Mouse (Mus musculus) heart, postnatal 0 days (tissue): ENCODE data around the gene Kcnip3.

Experiments
- CTCF ChIP-seq: IDR thresholded peaks from 2 replicates; pipeline ENCODE4 v1.5.1; 2016; ENCODE audit warnings: antibody characterized with exemption, control low read depth, low read depth
- EP300 ChIP-seq: IDR thresholded peaks from 2 replicates; pipeline ENCODE4 v1.6.1; 2016; ENCODE audit warnings: antibody characterized with exemption, low read depth

DNA sequence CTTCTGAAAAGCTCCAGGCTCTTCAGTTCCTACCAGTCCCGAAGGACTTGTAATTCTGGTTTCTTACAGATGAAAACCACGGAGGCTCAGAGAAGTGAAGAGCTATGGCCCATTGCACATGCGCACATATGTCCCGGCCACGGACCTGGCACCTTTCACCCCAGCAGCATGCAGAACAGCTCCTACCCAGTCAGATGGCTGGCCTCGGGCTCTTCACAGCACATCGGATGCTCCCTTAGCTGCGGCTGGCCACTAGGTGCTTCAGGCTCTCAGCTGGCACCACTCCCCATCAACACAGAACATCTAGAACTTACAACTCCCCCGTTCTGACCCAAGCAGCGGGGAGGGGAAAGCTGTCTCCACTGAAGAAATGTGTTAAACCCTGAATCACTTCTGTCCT is 42.1 kb downstream of the Kcnip3 start:
- TF ChIP-seq EP300 (no peak), CTCF (no peak)
